ENCODE assay signal across 18 mouse cellular contexts in the genomic region with DNA sequence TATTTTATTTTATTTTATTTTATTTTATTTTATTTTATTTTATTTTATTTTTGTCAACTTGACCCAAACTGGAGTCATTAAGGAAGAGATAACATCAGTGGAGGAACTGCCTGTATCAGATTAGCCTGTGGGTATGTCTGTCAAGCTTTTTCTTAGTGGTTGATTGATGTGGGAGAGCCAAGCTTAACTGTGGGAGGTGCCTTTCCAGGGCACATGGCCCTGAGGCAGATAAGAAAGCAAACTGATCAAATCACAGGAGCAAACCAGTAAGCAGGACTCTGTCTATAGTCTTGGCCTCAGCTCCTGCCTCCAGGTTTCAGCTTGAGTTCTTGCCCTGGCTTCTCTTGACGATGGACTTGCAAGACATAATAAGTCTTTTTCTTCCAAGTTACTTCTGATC. TPM values are rescaled to one million over a fixed set of nuclear protein-coding genes. Genes with fewer than 3 reads are reported as not detected.
DNase-seq lines count a peak whose midpoint lies in the region; ATAC-seq and TF ChIP-seq lines count a peak whose summit lies in the region.
"Had no signal": no experiment of that assay in that cellular context is flagged by ENCODE, and none has a peak within 500 bp of the region (broad histone marks: within the 10 kb centered on the region; RNA-seq: fewer than 3 reads in every experiment).

No protein-coding gene starts in this region.

- no peaks in the 10 kb centered on the region for H3K4me1 ChIP-seq in stomach, postnatal 0 days (replicated peaks; ENCODE audit: control insufficient read depth, insufficient read depth)
- H3K4me1 ChIP-seq: midbrain, embryonic 15.5 days had no signal

- no peak overlapping the region for H3K9ac ChIP-seq in stomach, postnatal 0 days (ENCODE audit: low read length)
- H3K9ac ChIP-seq: liver, postnatal 0 days; midbrain, embryonic 15.5 days; neural tube, embryonic 13.5 days had no signal

- 38% methylated on average over 1 of the region's 1 CpGs for WGBS in stomach, postnatal 0 days

- H3K27ac ChIP-seq in stomach, postnatal 0 days (replicated peaks), result no peak overlapping the region
- H3K27ac ChIP-seq: heart, adult 2 months; midbrain, embryonic 15.5 days; neural tube, embryonic 13.5 days had no signal

- H3K4me2 ChIP-seq in stomach, postnatal 0 days (replicated peaks; ENCODE audit: low read depth), result no peak overlapping the region
- H3K4me2 ChIP-seq: midbrain, embryonic 15.5 days; neural tube, embryonic 13.5 days had no signal

- 0 out of 2 replicates have a peak, but pooled peaks have one; percentile 8 for ATAC-seq in granulocyte monocyte progenitor cell, adult 5-6 weeks (replicated peaks; ENCODE audit: poor library complexity, severe bottlenecking)
- ATAC-seq in stomach, postnatal 0 days (ENCODE audit: low FRiP score, low TSS enrichment), result peak; percentile 65; the same call in 1 of the 2 replicates
- ATAC-seq: hindbrain, embryonic 16.5 days; liver, postnatal 0 days; midbrain, embryonic 15.5 days had no signal

- no peak overlapping the region for H3K4me3 ChIP-seq in stomach, postnatal 0 days (ENCODE audit: low read depth, low read length)
- H3K4me3 ChIP-seq: heart, adult 2 months; midbrain, embryonic 15.5 days; neural tube, embryonic 13.5 days had no signal

- H3K9me3 ChIP-seq in stomach, postnatal 0 days (ENCODE audit: control insufficient read depth, low read length), result no peaks in the 10 kb centered on the region
- H3K9me3 ChIP-seq: midbrain, embryonic 15.5 days; neural tube, embryonic 13.5 days had no signal

- TF ChIP-seq CTCF in stomach, postnatal 0 days (IDR thresholded peaks at IDR 0.05; ENCODE audit: low read depth), result no peak

- no peaks in the 10 kb centered on the region for H3K36me3 ChIP-seq in stomach, postnatal 0 days (ENCODE audit: control insufficient read depth, insufficient read depth, low read length)
- H3K36me3 ChIP-seq: midbrain, embryonic 15.5 days; neural tube, embryonic 13.5 days had no signal

- TF ChIP-seq EP300 in stomach, postnatal 0 days (optimal IDR thresholded peaks at IDR 0.05), result no peak

- H3K27me3 ChIP-seq in stomach, postnatal 0 days (ENCODE audit: control insufficient read depth, insufficient read depth, low read length), result no peaks in the 10 kb centered on the region
- H3K27me3 ChIP-seq: midbrain, embryonic 15.5 days; neural tube, embryonic 13.5 days had no signal

- peak; percentile 41 for DNase-seq in heart, adult 11 months
- no peak for DNase-seq in heart, adult 8-10 months (ENCODE audit: low spot score)
- DNase-seq in thymus, postnatal 14 days, result peak; percentile 30
- no peak for DNase-seq in thymus, postnatal 4 days
- DNase-seq in stomach, postnatal 0 days (ENCODE audit: low spot score), result peak; percentile 23
- DNase-seq in cerebellum, adult 8-10 months, result no peak
- no peak for DNase-seq in right cerebral cortex, postnatal 14 days
- DNase-seq: cerebellum, adult 18-20 months; heart, adult 2 months; heart, postnatal 10 days; kidney, postnatal 36 days; liver, postnatal 0 days; lung, postnatal 4 days; spleen, adult 18-20 months had no signal

RNA-seq across cellular contexts. Expression of gene Agps, which starts 6.4 kb away (rescaled TPM):
- total RNA-seq in heart, adult 8-10 months (2022), result 10 to 100 TPM; 26.4 to 32.0 (median 27.2) TPM
- 164 and 183 TPM in 2 replicates for total RNA-seq in granulocyte monocyte progenitor cell, adult 5-6 weeks (2014; fragmentation: Nextera tagmentation)
- 224 and 232 TPM in 2 replicates for total RNA-seq in granulocyte monocyte progenitor cell, adult 5-6 weeks (2017)
- polyA plus RNA-seq in stomach, postnatal 0 days (2015; fragmentation: Nextera tagmentation; extraction: Ambion mirVana), result 11.8 and 12.4 TPM in 2 replicates

Comparison
In these comparisons a context has a peak if more than half of its experiments do, and no peak if none do; other contexts are left out.
1. DNase-seq: peak in heart, adult 11 months (single experiment), thymus, postnatal 14 days (single experiment) and stomach, postnatal 0 days (single experiment); none in heart, adult 8-10 months (single experiment), thymus, postnatal 4 days (single experiment), cerebellum, adult 8-10 months (single experiment) and right cerebral cortex, postnatal 14 days (single experiment).
2. RNA of gene Agps, which starts 6.4 kb away (total RNA-seq): 164 to 232 TPM in granulocyte monocyte progenitor cell, adult 5-6 weeks; 26.4 to 32.0 TPM in heart, adult 8-10 months; every median in the first group is over 4 times any median in the second.